Mouse (Mus musculus) heart, adult 9 months (tissue): ENCODE data around the gene Vmn1r21.
"Not testable (repeated sequence)": the region's sequence is repeated elsewhere in the genome, so short reads cannot be mapped to it uniquely, and the experiment has no call there.

ENCODE experiments used
- DNase-seq, 2 experiments: peaks; one replicate each; pipeline ENCODE4 v3.0.0; 2022; ENCODE audit warnings: low spot score in 2 of 2

The Vmn1r21 gene

DNA sequence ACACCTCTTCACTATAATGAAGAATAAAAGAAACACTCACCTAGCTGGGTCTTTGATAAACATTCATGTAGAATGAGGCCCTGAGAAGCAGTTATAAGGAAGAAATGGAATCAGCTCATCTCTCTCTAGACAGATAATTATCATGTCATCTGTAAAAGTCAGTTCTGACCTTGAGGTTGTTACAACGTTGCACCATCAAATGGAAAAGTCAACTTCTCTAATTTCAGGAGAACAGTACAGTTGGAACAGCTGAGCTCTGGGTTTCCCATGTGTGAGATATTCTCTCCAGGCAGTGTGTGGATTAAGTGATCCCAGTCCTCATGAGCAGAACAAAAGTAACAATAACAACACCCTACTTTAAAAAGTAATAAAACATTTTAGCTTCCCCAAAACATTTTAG is at the start of gene Vmn1r21:
Gene Vmn1r21 (minus strand): TSS at position 58 of the 400 bp plus-strand sequence.
- no peak for DNase-seq

GRCm38 (mm10) chr6:57859043-57860042 is 9.2 kb upstream of the Vmn1r21 start:
- peak in 1 of 2 experiments; percentile 5 for DNase-seq

- DNase-seq = not testable (repeated sequence)
Measured at GRCm38 (mm10) chr6:57851177-57851576, 1.0 kb upstream of the Vmn1r21 start.

- DNase-seq = no peak
Measured at GRCm38 (mm10) chr6:57839693-57840408, 10.3 kb downstream of the Vmn1r21 start.

GRCm38 (mm10) chr6:57825259-57825715 is 24.9 kb downstream of the Vmn1r21 start:
- no peak for DNase-seq

DNA sequence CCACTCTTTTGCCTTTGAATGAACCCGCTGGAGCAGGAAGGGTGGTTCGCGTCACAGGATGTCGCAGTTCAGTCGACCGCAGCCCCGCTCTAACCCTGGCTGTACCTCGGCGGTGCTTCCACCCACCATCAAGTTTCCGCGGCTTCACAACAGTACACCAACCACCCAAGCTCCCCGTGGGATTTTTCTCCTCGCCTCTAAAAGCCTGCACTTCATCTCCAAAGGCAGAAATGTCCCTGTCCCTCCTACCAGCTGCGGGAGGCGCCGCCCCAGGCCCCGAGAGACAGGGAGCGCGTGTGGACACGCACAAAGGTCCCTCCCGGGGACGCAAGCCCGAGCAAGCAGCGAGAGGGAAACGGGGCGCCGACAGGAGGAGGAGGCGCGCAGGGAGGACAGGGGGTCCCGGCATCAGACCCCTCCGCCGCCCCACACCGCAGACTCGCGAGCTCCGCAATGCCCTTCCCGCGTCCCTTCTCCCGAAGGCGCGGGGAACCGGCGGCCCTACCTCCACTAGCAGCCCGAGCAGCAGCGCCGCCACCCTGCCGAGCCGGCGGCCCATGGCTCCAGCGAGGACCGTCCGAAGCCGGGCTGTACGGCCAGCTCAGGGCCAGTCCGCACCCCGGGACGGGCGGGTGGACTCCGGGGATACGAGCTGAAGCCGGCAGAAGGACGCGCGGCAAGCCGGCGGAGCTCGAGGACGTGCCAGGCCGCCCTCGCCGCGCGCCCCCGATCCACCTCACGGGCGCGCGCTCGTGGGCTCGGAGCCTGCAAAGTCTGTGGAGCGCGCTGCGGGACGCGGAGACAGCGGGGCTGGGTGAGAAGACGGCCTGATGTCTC is 25.5 kb downstream of the Vmn1r21 start, which contains the start of gene Vopp1:
Gene Vopp1 (minus strand): TSS at position 738 of the 837 bp plus-strand sequence.
- DNase-seq = peak; percentile 61 to 69

DNA sequence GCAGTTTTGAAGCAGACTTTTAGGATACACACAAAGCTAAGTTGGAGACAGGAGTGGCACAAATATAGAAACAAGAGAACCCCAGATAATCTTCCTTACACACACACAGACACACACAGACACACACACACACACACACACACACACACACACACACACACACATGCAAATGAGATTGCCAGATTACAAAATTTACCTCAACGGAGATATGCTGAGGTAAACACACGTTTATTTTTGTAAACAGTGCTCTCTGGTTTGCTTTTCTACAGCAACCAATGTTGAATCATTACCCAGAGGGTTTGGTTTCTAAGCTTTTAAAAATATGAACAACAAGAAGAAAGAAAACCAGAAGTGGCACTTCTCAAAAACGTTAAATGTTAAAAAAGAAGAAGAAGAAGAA is 26.7 kb downstream of the Vmn1r21 start:
- DNase-seq = no peak

DNA sequence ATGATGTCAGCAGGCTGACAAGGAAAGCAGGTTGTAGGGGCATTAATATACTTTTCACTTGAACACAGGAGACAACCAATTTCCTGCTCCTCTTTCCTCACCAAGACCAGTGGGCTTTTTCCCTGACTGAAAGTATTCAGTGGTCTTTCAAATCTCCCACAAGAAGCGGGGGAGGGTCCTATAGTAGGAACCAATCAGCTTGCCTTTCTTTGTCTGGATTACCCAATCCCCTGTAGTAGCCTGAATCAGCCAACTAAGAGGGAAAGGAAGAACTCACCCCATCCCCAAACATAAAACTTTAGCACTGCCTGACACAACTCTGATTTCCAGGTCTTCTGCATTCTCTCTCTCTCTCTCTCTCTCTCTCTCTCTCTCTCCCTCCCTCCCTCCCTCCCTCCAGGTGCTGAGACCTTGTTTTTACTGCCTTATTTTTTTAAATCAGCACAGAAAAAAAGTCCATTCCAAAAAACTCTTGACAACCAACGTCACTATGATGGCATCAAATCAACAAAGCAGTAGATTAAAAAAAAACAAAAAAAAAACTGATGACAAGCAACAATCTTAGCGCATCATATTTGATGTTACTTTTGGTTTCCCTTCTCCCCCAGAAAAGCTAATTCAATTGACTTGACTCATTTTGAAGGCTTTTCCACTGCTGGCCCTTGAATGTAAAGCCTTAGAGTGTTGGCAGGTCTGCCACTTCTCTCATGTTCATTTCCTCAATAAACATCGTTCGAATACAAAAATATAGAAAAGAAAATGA is 27.3 kb downstream of the Vmn1r21 start:
- DNase-seq = no peak

DNA sequence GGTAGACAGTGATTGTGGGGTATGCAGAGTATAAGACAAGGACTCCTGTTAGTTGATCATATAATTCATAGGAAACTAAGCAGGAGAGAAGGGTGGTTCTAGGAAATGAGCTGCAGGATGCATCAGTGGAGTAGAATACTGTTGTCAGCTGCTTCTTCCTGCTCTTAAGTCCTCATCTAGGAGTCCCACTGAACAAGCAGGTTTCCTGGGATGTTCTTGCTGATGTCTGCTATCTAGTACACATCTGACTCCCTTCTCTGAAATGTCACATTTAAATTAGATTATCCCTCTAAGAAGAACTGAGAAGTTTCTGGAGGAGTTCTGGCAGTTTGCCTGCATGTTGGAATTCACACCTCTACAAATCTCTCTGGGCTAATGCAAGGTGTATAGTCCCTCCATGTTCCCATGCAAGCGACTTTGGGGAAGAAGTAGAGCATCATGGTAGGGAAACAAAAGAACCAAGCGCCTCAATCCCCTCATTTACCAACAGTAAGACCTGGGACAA is 35.7 kb downstream of the Vmn1r21 start:
- no peak for DNase-seq

DNA sequence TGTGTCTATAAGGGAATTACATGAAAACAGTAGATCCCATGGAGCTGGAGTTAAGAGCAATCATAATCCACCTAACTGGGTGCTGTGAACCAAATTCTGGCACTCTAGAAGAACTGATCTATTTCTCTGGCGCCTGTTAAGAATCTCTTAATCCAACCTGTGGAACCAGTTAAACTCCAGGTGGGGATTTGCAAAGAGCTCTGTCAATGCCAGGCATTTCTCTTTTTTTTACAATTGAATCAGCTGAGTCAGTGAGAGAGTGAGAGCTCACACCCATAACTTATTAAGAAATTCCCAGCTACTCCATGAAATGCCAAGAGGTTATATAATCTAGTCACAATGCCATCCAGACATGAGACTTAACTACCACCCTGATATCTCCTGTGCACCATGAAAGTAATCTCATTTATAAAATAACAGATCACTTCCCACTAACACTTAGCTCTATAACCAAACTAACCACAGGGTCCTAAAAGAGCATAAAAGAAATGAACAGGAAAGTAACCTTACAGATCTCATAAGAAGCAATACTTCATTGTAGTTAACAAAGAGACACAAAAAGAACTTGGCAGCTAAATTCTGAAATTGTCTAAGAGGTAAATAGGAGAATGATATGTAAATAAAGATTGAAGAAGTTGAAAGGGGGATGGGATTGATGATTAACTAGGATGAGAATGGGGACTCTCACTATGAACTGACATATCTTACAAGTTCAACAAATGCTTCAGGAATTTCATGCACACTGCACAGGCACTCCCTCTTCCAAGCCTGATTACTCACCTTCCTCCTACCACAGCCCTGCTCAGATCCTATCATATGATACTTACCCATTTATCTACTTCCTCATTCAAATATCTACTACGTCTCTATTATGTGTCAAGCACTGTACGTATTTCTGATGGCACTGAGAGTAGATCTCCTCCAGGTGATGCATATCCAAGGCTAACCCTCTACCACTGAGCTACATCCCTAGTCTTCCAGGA is 38.1 kb downstream of the Vmn1r21 start:
- no peak for DNase-seq

DNA sequence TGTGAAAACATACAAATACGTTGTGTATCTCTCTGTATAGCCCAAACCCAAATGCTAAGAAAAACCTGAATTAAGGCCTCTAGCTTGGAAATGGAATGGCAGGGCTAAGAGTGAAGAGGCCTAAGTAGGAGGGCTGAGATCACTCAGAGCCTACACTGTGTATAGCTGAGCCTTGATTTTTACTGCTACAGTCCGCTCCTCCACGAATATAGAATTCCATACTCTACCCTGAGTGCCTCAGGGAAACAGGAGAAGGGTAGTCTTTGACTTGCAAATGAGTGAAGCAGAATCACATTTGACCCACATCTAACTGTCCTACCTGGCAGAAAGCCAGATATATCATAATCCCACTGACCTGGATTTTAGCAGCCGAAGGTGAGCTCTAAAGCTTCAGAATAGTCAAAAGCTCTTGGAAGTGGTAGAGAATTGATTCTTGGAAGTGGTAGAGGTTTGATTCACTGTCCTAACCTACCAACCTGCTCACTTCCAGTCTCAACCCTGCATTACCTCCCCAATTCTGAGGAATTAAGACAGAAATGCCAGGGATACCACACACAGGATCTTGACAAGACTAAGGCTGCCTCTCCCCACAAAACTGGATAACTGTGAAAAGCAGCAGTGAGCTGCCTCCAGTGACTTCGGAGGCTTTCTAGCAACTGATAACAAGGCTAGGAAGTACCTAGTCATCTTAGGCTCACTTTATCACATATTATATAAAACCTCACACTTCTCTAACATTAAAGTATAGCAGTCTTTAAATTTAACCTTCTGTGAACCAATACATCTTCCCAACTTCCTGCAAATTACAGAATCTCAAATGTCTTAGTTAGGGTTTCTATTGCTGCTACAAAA is 44.7 kb downstream of the Vmn1r21 start:
- DNase-seq = no peak

DNA sequence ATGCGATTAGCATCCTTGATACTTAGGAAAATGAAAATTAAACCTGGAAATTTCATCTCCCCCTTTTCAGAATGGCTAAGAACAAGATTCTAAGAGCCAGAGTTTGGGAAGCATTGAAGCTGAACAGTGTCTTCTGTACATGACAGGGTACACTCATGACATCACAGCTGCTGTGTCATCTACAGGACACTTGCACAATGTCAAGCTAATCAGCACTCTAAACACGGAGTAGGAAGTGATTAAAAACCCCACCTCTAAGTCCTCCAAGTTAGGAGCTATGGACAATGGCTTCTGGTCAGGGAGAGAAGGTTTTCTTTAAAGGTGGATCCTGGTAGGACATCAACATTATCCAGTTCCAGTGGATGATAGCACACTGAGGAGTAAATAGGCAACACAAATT is 47.0 kb downstream of the Vmn1r21 start:
- no peak for DNase-seq

DNA sequence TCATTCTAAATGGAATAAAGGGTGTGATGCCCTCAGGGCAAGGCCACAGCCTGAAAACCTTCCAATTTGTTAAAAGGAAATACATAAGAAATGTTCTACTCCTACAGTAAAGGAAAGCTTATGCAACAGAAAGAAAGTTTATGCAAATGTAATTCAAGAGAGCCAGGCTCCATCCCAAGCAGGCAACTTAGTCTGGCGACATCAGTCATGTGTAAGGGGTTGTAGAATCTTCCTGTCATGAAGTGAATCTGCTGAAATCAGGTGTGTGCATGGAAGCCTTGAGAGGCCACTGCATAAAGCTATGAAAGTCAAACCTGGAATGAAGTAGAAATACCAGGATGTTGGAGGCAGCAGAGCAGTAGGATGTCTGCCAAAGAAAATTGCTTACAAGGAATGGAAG is 51.2 kb downstream of the Vmn1r21 start:
- no peak for DNase-seq

DNA sequence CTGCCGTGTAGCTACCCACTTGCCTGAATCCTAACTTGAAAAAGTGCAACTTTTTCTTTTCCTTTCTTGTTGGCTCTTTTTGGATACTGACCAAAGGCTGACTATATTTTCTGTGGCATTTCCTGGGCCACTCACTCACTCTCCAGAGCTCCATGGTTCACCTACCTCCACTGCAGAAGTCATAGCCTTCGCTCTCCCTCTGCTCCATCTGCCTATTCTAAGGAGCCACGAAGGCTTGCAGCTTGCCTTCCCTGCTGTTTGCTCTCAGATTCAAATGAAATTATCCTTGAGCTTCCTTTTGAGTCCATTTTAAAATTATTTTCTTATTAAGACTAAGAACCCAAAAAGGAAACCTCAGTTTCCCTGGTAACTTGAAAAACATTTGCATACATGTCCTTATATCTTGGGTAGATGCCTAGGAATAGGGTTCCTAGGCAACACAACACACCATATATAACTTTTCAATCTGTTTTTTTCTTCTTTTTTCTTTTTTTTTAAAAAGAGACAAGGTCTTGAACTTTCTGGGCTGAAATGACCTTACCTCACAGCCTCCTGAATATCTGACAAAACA is 53.2 kb downstream of the Vmn1r21 start:
- DNase-seq = no peak

DNA sequence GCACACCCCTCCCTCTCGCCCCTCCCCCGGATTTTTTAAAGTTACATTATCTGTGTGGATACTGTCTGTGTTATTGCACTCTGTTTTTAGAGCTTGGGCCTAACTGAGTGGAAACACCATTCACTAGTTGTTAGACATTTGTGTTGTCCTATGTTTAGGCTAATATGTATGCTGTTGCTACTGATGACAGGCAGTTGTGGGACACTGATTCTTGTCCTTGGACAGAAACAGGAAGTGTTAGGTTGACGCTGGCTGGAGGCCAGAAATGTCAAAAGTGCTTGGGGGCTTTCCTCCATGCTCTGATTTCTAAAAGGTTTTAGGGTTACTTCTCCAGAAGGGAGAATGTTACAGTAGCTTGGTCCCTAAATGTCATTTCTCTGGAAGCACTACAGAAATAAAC is 54.3 kb downstream of the Vmn1r21 start:
- DNase-seq = no peak
